Mouse (Mus musculus) kidney, postnatal 25 days (tissue): ENCODE data around the gene Eif2b3.

Source experiments
- DNase-seq, 2 experiments: peaks; one replicate each; pipeline ENCODE4 v3.0.0; 2021; ENCODE audit warnings: mixed read lengths in 2 of 2

Gene Eif2b3

DNA sequence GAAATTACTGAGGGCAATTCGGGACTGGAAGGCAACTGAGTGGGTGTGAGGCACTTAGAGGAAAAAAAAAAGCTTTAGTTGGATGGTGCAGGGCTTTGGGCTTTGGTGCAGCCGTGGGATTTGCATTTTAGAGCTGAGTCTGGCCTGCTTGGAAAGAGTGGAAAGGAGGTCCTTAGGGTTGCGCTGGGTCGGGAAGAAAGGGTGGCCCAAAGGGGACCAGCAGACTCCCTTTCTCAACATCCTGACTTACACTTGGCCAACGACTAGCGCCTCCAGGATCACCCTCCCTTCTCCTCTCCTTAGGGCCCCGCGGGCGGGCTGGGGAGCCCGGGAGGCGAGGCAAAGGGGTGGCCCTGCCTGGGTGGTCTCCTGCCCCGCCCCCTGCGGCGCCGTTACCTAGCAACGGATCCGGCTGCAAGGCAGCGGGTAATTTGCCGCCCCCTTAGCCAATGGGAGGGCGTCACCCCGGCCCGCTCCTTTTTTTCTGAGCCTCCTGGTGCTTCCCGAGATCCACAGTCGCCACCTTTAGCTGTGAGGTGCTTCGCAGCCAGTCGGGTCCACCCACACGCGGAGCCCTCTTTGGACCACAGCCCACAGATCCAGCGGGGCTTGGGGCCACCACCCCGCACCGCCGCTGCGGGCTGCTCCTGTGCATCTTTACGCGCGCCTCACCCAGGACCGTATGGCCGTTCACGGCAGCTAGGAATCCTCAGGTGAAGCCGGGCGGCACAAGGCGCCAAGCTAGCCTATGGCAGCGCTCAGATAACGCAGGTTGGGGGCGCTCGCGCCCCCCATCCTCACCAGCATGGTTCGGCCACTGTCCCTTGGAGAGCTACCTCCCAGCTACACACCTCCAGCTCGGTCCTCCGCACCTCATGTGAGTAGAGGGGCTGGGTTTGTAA lies 76.6 kb downstream of the Eif2b3 start, which contains the start of gene Ptch2:
Ptch2 (plus strand) TSS at position 525 of the 902 bp plus-strand sequence.
- peak; percentile 81 to 87 for DNase-seq

DNA sequence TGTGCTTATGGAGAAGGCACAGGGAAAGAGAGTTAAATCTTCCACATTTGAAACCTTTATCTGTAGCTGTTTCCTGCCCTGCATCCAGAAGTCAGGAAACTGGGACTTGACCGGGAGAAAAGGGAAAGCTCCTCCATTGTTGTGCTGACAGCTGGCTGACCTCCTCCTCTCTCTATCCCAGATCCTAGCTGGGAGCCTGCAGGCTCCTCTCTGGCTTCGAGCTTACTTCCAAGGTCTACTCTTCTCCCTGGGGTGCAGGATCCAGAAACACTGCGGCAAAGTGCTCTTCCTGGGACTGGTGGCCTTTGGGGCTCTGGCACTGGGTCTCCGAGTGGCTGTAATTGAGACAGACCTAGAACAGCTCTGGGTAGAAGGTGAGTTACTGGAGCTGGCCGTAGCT lies 77.5 kb downstream of the Eif2b3 start:
- peak in 1 of 2 experiments; percentile 26 for DNase-seq

DNA sequence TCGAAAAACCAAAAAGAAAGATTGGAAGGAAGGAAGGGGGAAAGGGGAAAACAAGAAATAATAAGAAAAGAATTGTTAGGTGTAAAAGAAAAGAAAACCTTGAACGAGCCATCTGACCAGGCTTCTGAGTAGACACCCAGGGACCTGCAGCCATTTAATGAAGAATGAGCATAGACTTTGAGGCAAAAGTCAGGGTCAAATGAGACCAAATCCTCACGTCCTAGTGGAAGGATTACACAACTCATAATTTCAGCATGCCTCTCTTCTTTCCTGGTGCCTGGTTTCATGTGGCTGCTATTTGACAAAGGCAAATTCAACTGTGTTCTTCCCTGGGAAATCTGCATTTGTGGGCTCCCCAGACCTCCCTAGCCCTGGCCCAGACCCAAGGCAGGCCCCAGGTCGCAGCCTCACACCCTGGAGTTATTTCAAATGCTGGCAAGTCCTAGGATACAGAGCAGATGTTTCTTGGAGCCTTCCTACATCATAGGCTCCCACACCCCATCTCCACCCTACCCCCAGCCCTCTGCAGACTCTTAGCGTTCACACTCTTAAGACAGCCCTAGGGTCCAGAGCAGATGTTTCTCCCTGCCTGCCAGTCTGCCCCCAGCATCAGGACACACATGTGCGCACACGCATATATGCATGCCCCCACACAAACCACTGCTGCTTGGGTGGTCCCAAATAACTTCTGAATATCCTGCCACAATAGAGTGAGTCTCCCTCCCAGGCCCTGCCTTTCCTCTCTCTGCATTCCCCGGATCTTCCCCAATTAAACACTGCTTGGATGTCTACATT lies 79.0 kb downstream of the Eif2b3 start:
- no peak for DNase-seq

DNA sequence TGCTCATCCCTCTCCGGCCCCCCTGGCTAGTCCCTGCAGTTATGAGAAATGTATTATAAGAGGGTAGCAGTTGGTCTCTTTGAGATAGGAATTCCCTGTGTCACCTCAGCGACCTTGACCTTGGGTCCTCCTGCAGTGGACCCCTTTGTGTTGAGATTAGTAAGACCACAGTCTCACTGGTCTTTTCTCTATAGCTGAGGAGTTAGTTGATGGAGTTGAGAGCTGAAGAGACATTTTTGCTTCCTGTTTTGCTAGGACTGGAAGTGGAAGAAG lies 79.5 kb downstream of the Eif2b3 start:
- DNase-seq: no peak

DNA sequence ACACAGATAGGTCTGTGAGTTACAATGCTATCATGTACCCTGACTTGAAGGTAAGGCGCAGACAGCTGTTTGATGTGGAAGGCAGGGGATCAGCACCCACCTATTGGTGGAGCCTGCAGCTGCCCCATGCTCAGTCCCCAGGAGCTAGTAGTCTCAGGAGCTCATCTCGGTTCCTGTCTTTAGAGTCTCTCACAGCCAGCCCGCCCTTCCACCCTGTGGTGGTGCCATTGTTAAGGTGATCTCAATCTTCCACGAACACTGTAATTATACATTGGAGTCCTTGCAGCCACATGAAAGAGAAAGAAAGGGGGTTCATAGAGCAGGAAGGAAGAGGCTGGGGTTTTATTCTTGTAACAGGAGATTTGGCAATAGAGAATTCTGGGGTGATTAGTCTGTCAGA lies 80.8 kb downstream of the Eif2b3 start:
- DNase-seq: no peak

DNA sequence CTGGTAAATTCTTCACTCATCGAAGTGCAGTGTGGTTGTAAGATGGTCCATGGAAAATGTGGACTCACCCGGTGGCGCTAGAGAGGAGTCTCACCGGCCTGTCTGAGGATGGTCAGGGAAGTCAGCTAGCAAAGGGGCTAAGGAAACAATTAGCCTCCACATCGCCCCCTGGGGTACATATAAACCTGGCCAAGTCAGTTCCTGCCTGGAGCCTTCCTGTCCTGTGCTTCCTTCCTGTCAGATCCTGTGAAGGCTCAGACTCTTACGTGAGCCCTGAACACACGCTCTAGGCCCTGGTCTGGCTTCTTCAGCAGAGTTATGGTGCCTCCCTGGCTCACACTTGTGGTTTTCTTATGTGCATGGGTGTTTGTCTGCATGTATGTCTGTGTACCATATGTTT lies 82.0 kb downstream of the Eif2b3 start:
- DNase-seq: peak; percentile 69 to 71

DNA sequence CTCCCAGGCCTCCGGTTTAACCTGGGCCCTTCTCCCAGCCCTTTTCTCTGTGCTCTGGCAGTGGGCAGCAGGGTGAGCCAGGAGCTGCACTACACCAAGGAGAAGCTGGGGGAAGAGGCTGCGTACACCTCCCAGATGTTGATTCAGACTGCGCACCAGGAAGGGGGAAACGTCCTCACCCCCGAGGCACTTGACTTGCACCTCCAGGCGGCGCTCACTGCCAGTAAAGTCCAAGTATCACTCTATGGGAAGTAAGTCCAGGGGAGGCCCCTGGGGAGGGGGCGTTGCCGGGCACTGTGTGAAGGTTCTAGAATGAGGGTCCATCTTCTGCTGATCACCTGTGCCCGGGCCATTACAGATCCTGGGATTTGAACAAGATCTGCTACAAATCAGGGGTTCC lies 85.5 kb downstream of the Eif2b3 start:
- no peak for DNase-seq

DNA sequence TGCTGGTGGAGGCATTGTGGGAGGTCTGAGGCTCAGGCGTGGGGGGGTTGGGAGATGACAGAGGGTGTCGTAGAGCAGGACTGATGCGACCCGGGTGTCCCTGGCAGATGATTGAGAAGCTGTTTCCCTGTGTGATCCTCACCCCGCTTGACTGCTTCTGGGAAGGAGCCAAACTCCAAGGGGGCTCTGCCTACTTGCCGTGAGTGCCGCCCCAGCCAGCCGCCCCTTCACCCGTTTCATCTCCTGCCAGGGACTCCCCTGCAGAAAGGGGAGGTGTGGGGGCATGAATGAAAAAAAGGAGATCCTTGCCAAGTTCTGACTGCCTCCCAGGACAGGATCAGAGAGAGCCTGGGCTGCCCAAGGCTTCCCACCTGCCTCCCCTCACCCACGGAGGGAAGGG lies 85.9 kb downstream of the Eif2b3 start:
- DNase-seq: no peak

DNA sequence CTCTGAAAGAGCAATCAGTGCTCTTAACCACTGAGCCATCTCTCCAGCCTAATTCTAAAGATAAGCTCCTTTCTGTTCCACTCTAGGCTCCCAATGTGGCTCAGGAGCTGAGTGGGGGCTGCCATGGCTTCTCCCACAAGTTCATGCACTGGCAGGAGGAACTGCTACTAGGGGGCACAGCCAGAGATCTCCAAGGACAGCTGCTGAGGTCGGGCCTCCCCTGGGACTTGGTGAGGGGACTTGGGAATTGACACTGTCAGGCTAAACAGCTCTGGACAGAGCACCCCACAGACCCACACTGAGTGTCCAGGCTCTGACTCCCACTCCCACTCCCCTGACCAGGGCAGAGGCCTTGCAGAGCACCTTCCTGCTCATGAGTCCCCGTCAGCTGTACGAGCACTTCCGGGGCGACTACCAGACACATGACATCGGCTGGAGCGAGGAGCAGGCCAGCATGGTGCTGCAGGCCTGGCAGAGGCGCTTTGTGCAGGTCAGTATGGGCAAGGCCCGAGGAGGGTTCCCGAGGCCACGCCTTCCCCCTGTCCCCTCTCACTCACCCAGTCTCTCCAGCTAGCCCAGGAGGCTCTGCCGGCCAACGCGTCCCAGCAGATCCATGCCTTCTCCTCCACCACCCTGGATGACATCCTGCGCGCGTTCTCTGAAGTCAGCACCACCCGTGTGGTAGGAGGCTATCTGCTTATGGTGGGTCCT lies 88.8 kb downstream of the Eif2b3 start:
- DNase-seq: no peak

DNA sequence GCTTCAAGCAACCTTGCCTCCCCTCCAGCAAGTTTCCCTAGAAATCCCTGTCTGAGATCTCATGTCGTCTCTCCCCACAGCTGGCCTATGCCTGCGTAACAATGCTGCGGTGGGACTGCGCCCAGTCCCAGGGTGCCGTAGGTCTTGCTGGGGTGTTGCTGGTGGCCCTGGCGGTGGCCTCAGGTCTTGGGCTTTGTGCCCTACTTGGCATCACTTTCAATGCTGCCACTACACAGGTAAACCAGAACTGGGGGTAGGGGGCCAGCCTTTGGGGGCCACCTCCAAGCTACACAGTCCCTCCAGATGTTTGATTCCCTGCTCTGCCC lies 89.3 kb downstream of the Eif2b3 start:
- DNase-seq: no peak

DNA sequence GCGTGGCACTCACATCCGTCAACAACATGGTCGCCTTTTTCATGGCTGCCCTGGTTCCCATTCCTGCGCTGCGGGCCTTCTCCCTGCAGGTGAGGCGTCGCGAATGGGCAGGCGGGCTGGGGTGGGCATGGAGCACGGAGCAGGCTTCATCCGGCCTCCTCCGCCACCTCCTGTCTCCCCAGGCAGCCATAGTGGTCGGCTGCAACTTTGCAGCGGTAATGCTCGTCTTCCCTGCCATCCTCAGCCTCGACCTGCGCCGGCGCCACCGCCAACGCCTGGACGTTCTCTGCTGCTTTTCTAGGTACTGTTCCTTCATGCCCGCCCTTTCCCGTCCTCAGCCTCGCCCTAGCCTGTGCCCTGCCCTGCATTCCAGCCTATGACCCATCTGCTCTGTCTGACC lies 90.1 kb downstream of the Eif2b3 start:
- no peak for DNase-seq

DNA sequence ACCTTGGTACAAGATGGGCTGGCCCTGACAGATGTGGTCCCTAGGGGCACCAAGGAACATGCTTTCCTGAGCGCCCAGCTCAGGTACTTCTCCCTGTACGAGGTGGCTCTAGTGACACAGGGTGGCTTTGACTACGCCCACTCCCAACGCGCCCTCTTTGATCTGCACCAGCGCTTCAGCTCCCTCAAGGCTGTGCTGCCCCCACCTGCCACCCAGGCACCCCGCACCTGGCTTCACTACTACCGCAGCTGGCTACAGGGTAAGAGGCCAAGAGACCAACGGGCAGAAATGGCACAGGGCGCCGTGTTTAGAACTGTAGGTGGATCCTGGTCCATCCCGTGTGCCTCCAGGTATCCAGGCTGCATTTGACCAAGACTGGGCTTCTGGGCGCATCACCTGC lies 91.0 kb downstream of the Eif2b3 start:
- DNase-seq: no peak

DNA sequence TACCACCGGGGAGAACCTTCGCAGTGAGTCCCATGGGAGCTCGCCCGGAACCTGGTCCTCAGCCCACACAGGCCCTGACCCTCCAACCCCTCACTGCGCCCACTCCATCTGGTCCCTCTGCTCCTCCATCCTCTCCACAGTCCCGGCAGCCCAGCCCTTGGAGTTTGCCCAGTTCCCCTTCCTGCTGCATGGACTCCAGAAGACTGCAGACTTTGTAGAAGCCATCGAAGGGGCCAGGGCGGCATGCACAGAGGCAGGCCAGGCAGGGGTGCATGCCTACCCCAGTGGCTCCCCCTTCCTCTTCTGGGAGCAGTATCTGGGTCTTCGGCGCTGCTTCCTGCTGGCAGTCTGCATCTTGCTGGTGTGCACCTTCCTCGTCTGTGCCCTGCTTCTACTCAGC lies 91.8 kb downstream of the Eif2b3 start:
- DNase-seq: no peak

DNA sequence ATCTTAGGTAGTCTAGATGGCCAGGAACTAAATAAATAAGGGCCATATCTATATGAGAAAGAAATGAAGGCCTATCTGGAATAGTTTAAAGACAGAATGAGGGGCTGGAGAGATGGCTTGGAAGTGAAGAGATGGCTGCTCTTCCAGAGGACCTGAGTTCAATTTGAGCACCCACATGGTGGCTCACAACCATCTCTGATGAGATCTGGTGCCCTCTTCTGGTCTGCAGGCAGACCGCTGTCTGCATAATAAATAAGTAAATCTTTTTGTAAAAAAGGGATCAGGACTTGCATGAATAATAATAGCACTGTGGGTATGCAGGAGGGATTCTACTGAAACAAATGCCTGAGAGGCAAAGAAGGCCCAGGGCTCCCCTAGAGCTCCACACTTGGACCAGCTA lies 94.0 kb downstream of the Eif2b3 start:
- DNase-seq: no peak

DNA sequence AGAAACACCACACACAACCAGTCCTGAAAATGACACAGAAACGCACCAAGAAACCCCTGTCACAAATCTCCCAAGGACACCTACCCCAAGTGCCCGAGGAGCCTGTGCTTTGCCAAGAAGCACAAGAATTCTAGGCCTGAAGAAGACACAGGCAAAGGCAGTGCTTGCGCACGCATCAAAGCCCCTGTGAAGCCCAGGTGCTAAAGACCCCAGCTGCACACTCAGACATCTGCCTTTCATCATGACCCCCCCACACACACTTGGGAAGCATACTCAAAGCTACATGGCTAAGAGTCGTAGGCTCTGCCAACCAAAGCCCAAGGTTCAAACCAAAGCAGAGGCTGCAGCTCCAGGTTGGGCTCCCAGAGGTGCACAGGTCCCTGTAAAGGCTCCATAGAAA lies 96.4 kb downstream of the Eif2b3 start:
- no peak for DNase-seq

DNA sequence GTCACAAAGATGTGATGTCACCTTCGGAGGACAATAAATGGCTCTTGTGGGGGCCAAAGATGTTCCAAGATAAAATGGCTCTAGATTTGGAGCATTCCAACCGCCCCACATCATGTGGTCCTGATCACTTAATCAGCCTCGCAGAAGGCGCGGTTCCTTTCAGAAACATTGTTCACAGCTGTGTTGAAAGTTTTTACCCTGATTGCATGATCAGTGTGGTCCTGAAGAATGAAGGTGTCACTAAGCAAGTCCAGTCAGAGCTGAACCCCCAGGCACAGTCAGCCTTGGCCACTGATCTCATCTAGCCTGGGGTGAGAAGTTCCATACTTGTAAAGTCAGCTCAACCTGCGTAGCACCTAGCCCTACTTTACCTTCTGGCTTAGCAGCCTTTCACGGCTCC lies 98.7 kb downstream of the Eif2b3 start:
- no peak for DNase-seq

DNA sequence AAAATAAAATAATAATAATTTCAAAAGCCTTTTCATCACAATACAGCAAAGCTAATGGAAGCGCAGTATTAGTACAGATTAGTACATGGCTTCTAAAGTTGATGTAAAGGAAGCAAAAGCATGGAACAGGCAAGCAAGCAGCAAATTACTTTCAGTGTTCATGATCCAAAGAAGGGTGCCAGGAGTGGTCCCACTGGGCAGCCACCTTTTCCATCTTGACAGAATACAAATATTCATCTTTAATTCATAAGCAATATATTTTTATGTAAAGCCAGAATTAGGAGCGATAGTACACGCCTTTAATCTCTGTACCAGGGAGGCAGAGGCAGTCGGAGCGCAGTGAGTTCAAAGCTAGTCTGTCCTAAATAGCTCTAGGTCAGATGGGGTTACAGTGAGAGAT lies 100.4 kb downstream of the Eif2b3 start:
- no peak for DNase-seq

DNA sequence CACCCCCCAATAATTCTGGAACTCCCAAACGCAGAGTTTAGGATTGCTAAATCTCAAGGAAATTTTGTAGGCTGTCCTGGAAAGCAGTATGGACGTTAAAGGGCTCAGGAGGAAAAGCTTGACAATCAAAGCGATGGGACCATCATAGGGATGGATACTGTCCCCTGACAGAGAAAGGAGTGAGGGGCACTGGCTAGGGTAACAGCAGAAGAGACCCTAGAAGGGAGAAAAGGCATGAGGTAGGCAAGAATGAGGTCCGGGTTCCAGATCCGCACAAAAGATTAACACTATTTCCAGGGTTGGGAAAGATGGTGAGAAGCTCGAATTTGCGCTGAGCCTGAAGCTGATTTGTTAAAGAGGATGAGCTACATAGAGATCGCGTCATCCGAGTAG lies 100.8 kb downstream of the Eif2b3 start:
- no peak for DNase-seq

DNA sequence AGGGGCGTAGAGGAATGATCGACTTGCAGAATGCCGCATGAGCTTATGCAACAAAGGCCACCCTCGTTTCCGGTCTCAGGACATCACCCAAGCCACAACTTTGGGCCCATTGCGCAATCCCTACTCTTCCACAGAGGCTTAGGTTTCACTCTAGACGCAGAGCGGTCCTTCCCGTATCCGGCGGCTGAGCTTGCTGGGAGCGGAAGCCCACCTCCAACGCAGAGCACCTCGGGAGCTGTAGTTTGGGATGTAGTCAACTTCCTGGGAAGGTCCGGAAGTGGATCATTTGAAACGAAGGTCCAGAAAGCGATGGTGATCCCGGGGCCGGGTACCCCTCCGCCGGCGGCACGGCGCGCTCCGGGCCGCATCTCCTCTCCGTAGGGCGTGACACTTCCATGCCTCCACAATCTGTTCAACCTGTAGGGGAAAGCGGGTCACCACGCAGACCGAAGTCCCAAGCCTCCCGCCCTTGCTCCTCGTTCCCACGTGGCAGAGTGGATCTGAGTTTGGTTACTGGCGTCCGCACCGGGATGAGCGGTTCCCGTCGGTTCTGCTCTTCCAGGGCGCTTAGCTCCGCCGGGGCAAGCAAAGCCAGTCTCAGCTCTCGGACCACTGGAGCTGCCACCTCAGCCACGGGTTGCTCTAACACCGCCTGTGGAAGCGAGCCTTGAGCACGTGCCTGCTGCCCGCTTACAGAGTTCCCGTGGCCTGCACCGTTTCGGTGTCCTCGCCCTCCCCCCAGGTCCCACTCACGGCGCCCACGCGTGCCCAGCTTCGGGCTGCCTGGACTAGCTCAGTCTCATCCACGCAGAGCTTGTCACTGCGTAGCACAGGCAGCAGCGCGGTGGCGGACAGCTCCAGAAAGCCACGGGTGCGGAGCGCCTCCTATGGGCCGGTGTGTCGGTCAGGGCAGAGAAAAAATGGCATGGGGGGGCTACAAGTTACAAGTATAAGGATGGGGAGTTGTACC lies 101.5 kb downstream of the Eif2b3 start:
- DNase-seq: peak; percentile 97 to 99

DNA sequence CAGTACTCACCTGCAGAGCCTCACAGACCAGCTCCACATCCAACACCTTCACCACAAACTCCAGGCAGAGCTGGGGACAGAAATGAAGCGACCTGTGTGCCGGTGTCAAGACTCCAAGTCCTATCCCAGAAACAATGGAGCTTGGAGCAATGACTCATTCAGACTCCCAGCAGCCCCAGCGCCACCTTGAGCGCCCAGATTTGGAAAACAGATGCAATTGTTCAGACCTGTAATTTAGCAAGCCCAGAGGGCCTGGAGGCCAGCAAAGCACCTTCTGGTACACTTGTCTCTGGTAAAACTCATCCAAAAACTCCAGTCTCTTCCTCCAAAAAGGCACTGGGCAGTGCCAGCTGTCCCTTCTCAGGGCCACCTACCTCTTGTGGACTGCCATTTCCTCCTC lies 103.0 kb downstream of the Eif2b3 start:
- no peak for DNase-seq

DNA sequence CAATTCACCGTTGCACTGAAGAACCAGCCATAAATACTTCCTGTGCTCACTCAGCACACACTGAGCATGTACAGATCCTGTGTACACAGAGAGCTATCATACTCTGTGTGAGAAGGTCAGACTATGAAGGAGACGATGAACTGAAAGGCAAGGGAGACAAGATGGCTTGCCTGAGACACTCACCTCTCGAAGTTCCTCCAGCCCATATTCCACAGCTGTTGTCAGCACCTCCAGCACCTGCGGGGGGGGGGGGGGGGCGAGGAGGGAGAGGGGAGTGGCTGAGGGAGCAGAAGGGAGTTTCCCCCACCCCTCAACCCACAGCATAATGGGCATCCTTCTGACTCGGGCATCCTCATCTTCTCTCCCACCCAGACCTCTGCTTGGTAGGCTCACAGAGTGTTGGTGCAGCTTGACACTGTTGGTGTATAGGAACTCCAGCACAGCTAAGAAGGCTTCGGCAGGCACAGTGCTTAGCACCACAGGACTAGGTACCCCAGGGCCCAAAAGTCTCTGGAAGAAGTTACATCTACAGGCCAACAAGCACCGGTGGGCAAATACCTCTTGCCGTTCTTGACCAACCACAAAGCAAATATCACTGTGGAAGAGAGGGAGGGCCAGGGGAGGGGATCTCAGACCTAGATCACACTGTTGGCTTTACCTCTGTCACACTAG lies 104.5 kb downstream of the Eif2b3 start:
- no peak for DNase-seq

DNA sequence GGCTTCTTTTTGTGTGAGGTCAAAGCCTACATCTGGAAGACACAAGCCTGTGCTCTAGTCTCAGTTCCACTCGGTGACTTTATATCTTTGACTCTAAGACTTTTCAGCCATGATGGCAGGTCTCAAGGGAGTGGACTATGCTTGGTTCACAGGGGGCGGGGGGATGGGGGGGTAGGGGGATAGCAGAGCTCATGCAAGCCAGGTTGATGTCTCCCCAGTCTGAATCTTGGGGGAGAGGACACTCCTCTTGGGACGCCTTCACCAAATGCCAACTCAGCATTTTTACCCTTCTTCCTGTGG lies 105.0 kb downstream of the Eif2b3 start:
- DNase-seq: no peak
